Mouse (Mus musculus): ENCODE measurements around the gene Nt5c3. TPM values are rescaled to one million over a fixed set of nuclear protein-coding genes. Genes with fewer than 3 reads are reported as not detected.

Gene Nt5c3
- polyA plus RNA-seq, 1 experiment from 2014 or later: 124 TPM

GRCm38 (mm10) chr6:56916279-56916678, 7.5 kb downstream of the Nt5c3 start:
- Histone ChIP-seq H3K27me3 (ENCODE audit: control insufficient read depth, insufficient read depth, low read length) (no peaks in the 10 kb centered on the region), H3K9ac (ENCODE audit: low read length) (no peak overlapping the region), H3K4me3 (ENCODE audit: low read depth, low read length) (no peak overlapping the region), H3K4me2 (replicated peaks; ENCODE audit: low read depth) (no peak overlapping the region), H3K9me3 (ENCODE audit: control insufficient read depth, low read length) (no peaks in the 10 kb centered on the region), H3K4me1 (replicated peaks; ENCODE audit: control insufficient read depth, insufficient read depth) (no peaks in the 10 kb centered on the region), H3K36me3 (ENCODE audit: control insufficient read depth, insufficient read depth, low read length) (no peaks in the 10 kb centered on the region), H3K27ac (replicated peaks) (no peak overlapping the region)
- ATAC-seq (ENCODE audit: low FRiP score, low TSS enrichment) (no peak), DNase-seq (ENCODE audit: low spot score) (no peak)
- WGBS: 87% methylated on average over 2 of the region's 2 CpGs
- TF ChIP-seq EP300 (optimal IDR thresholded peaks at IDR 0.05): no peak
- TF ChIP-seq CTCF (IDR thresholded peaks at IDR 0.05; ENCODE audit: low read depth): no peak

DNA sequence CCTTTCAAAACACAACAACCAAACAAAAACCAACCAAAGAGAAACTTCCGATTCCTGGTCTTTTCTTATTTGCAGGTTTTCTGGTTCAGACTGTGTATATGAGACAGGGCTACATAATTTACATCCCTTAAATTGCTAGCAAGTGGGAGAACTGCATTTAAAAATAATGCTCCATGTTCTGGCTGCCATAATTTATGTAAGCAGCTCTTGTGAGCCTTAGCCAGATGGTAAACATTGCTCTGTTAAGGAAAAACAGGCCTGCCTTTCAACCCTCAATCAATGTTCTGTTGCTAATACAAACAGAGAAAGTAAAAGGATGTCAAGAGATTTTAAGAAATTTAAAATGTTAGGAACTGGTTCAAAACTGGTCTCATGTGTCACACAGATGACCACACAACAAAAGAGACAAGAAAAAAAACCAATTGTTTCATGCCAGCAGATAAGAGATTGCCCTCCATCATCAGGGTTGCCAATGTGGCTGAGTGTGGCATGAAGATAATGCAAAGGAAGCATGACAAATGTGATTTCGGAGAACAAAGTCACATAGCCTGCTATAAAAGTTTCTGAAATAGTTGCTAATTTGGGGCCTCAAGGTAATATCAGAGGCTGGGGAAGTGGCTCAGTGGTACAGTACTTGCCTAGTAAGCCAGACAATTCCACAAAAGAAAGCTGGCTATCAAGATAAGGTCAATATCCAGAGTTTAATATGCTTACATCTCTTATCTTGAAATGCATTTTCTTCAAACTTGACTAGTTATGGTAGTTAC, 10.5 kb downstream of the Nt5c3 start:
- Histone ChIP-seq H3K4me1 (replicated peaks; ENCODE audit: control insufficient read depth, insufficient read depth) (no peaks in the 10 kb centered on the region), H3K27ac (replicated peaks) (0 out of 2 replicates have a peak overlapping the region, but pooled peaks have one; percentile 4), H3K4me3 (ENCODE audit: low read depth, low read length) (no peak overlapping the region), H3K36me3 (ENCODE audit: control insufficient read depth, insufficient read depth, low read length) (no peaks in the 10 kb centered on the region), H3K4me2 (replicated peaks; ENCODE audit: low read depth) (no peak overlapping the region), H3K9me3 (ENCODE audit: control insufficient read depth, low read length) (no peaks in the 10 kb centered on the region), H3K9ac (ENCODE audit: low read length) (no peak overlapping the region), H3K27me3 (ENCODE audit: control insufficient read depth, insufficient read depth, low read length) (no peaks in the 10 kb centered on the region)
- ATAC-seq (ENCODE audit: low FRiP score, low TSS enrichment) (no peak), DNase-seq (ENCODE audit: low spot score) (no peak)
- TF ChIP-seq CTCF (IDR thresholded peaks at IDR 0.05; ENCODE audit: low read depth): no peak
- TF ChIP-seq EP300 (optimal IDR thresholded peaks at IDR 0.05): no peak
- WGBS: 65% methylated on average over 2 of the region's 2 CpGs

DNA sequence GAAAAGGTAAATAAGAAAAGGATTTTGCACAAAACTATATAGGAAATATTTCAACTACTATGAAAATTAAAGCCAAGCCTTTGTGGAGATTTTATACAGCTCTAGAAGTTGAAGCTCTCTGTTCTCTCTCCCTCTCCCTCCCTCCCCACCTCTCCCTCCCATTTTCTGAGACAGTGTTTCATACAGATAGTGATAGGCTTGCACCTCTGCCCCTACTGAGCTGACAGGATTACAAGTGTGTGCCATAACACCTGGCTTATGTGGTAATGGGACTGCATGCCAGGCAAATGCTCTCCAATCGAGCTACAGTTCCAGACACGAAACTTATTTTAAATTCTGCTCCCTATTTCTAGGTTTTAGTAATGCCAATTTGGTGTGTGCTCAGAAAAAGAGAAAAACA, 12.8 kb downstream of the Nt5c3 start:
- 73% methylated on average over 2 of the region's 2 CpGs for WGBS

DNA sequence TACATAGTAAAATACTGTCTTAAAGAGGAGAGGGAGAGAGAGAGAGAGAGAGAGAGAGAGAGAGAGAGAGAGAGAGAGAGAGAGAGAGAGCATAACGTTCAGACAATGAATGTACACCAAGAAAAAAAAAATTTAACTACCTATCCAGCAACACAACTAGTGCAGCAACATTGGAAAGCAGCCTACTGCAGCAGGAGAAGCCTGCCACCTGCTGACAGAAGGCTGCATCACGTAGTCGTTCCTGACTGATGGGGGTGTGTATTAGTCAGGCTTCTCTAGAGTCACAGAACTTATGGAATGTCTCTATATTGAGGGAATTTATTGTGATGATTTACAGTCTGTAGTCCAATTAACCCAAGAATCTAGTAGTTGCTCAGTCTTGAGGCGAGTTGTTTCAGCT, 14.8 kb downstream of the Nt5c3 start:
- Histone ChIP-seq H3K9ac (ENCODE audit: low read length) (no peak overlapping the region), H3K36me3 (ENCODE audit: control insufficient read depth, insufficient read depth, low read length) (no peaks in the 10 kb centered on the region), H3K4me2 (replicated peaks; ENCODE audit: low read depth) (no peak overlapping the region), H3K9me3 (ENCODE audit: control insufficient read depth, low read length) (no peaks in the 10 kb centered on the region), H3K4me3 (ENCODE audit: low read depth, low read length) (no peak overlapping the region), H3K27ac (replicated peaks) (no peak overlapping the region), H3K4me1 (replicated peaks; ENCODE audit: control insufficient read depth, insufficient read depth) (no peaks in the 10 kb centered on the region; the same call in 1 of the 2 replicates), H3K27me3 (ENCODE audit: control insufficient read depth, insufficient read depth, low read length) (no peaks in the 10 kb centered on the region)
- TF ChIP-seq CTCF (IDR thresholded peaks at IDR 0.05; ENCODE audit: low read depth) (peak; percentile 94), EP300 (optimal IDR thresholded peaks at IDR 0.05) (no peak)
- WGBS: 6% methylated on average over 4 of the region's 4 CpGs
- ATAC-seq (ENCODE audit: low FRiP score, low TSS enrichment) (peak; percentile 69), DNase-seq (ENCODE audit: low spot score) (peak; percentile 77)

More for the DNA sequence above, 12.8 kb downstream of the Nt5c3 start:
- Histone ChIP-seq H3K27me3 (ENCODE audit: control insufficient read depth, insufficient read depth, low read length) (no peaks in the 10 kb centered on the region), H3K4me1 (replicated peaks; ENCODE audit: control insufficient read depth, insufficient read depth) (no peaks in the 10 kb centered on the region), H3K9ac (ENCODE audit: low read length) (no peak overlapping the region), H3K27ac (replicated peaks) (no peak overlapping the region), H3K9me3 (ENCODE audit: control insufficient read depth, low read length) (no peaks in the 10 kb centered on the region), H3K4me3 (ENCODE audit: low read depth, low read length) (no peak overlapping the region), H3K4me2 (replicated peaks; ENCODE audit: low read depth) (no peak overlapping the region), H3K36me3 (ENCODE audit: control insufficient read depth, insufficient read depth, low read length) (no peaks in the 10 kb centered on the region)
- DNase-seq (ENCODE audit: low spot score) (no peak), ATAC-seq (ENCODE audit: low FRiP score, low TSS enrichment) (no peak)
- no peak for TF ChIP-seq CTCF (IDR thresholded peaks at IDR 0.05; ENCODE audit: low read depth)
- TF ChIP-seq EP300 (optimal IDR thresholded peaks at IDR 0.05): no peak

DNA sequence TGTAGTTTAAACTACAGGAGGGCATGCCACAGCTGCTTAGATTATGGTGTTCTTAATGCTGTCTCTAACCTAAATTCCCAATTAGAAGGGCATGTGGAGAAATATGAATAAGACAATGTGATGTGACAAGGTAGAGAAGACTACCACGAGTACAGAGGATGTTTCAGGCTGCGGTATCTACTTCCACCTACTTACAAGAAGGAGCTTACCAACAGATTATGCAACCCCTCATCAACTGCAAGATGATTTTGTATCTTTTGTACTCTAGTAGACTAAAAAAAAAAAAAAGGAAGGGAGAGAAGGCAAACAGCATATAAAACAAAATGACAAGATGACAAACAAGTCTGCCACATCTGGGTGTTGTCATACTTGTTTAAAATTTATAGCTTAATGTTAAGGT, 15.3 kb downstream of the Nt5c3 start:
- Histone ChIP-seq H3K9me3 (ENCODE audit: control insufficient read depth, low read length) (no peaks in the 10 kb centered on the region), H3K36me3 (ENCODE audit: control insufficient read depth, insufficient read depth, low read length) (no peaks in the 10 kb centered on the region), H3K9ac (ENCODE audit: low read length) (no peak overlapping the region), H3K4me1 (replicated peaks; ENCODE audit: control insufficient read depth, insufficient read depth) (no peaks in the 10 kb centered on the region; the same call in 1 of the 2 replicates), H3K27me3 (ENCODE audit: control insufficient read depth, insufficient read depth, low read length) (no peaks in the 10 kb centered on the region), H3K27ac (replicated peaks) (no peak overlapping the region), H3K4me2 (replicated peaks; ENCODE audit: low read depth) (no peak overlapping the region), H3K4me3 (ENCODE audit: low read depth, low read length) (no peak overlapping the region)
- TF ChIP-seq EP300 (optimal IDR thresholded peaks at IDR 0.05): no peak
- TF ChIP-seq CTCF (IDR thresholded peaks at IDR 0.05; ENCODE audit: low read depth): no peak
- WGBS: 83% methylated on average over 2 of the region's 2 CpGs
- no peak for DNase-seq (ENCODE audit: low spot score)
- no peak for ATAC-seq (ENCODE audit: low FRiP score, low TSS enrichment)

DNA sequence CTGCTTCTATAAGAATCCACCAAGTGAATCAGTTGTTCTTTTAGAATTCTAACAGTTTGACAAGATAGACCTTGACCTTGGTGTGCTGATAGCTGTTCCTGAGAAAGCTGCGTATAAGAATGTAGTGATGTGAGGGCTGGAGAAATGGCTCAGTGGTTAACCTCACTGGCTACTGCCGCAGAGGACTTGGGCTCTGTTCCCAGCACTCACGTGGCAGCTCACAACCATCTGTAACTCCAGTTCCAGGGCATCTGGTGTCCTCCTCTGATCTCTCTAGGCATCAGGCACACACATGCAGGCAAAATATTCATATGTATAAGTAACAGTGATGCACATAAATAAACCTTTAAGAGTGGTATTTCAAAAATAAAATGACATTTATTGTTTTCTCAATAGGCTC, 15.8 kb downstream of the Nt5c3 start:
- H3K27me3 ChIP-seq (ENCODE audit: control insufficient read depth, insufficient read depth, low read length): no peaks in the 10 kb centered on the region
- no peaks in the 10 kb centered on the region; the same call in 1 of the 2 replicates for H3K4me1 ChIP-seq (replicated peaks; ENCODE audit: control insufficient read depth, insufficient read depth)
- H3K27ac ChIP-seq (replicated peaks): no peak overlapping the region
- H3K36me3 ChIP-seq (ENCODE audit: control insufficient read depth, insufficient read depth, low read length): no peaks in the 10 kb centered on the region
- DNase-seq (ENCODE audit: low spot score) (no peak), ATAC-seq (ENCODE audit: low FRiP score, low TSS enrichment) (no peak)
- no peak overlapping the region for H3K9ac ChIP-seq (ENCODE audit: low read length)
- no peak overlapping the region for H3K4me3 ChIP-seq (ENCODE audit: low read depth, low read length)
- no peak overlapping the region for H3K4me2 ChIP-seq (replicated peaks; ENCODE audit: low read depth)
- H3K9me3 ChIP-seq (ENCODE audit: control insufficient read depth, low read length): no peaks in the 10 kb centered on the region
- WGBS: 93% methylated on average over 3 of the region's 3 CpGs
- TF ChIP-seq EP300 (optimal IDR thresholded peaks at IDR 0.05) (no peak), CTCF (IDR thresholded peaks at IDR 0.05; ENCODE audit: low read depth) (no peak)
